Mouse (Mus musculus) bone marrow, adult 2 months (tissue): ENCODE data around the gene Ptn. TPM values are rescaled to one million over a fixed set of nuclear protein-coding genes. Genes with fewer than 3 reads are reported as not detected.

Experiments used
- H3K27ac ChIP-seq: fragments of 200-500 bp; 2 replicates; pipeline ENCODE4 v1.5.1; 2012; ENCODE audit warnings: low read depth, mild to moderate bottlenecking, control low read depth, inconsistent platforms, low read length; ENCODE audit not compliant: control insufficient read depth, poor library complexity, insufficient read depth
- H3K4me1 ChIP-seq: fragments of 200-500 bp; 2 replicates; pipeline ENCODE4 v1.6.1; 2011; ENCODE audit warnings: low read length; ENCODE audit not compliant: control insufficient read depth, insufficient read depth
- H3K4me3 ChIP-seq: fragments of 200-500 bp; replicated peaks from 2 replicates; pipeline ENCODE3; 2011; ENCODE audit warnings: mild to moderate bottlenecking, low read depth, low read length, control low read depth; ENCODE audit not compliant: control insufficient read depth
- CTCF ChIP-seq: fragments of 200-500 bp; IDR thresholded peaks from 2 replicates; pipeline ENCODE4 v1.5.1; 2011; ENCODE audit warnings: low read length, control low read depth; ENCODE audit not compliant: control insufficient read depth, insufficient read depth
- POLR2A ChIP-seq: fragments of 200-500 bp; IDR thresholded peaks from 2 replicates; pipeline ENCODE4 v1.6.1; 2011; ENCODE audit warnings: low read depth, mild to moderate bottlenecking, control low read depth, low read length, borderline replicate concordance; ENCODE audit not compliant: control insufficient read depth
- WGBS: fragments of 180-500 bp; shearing (Covaris S2); methylation state at CpG from one replicate; pipeline ENCODE4 v1.1.7; 2018; 5-methylcytosine and 5-hydroxymethylcytosine counted together
- polyA plus RNA-seq: library from polyadenylated mRNA; stranded (reverse); fragments of >200 nt; gene quantifications from 2 replicates; pipeline ENCODE4 v1.2.4, GENCODE M21; 2011; ENCODE audit warnings: low replicate concordance; ENCODE audit not compliant: missing spikeins, insufficient read depth, insufficient read length

The Ptn gene
- polyA plus RNA-seq, 1 experiment: 23.8 TPM

DNA sequence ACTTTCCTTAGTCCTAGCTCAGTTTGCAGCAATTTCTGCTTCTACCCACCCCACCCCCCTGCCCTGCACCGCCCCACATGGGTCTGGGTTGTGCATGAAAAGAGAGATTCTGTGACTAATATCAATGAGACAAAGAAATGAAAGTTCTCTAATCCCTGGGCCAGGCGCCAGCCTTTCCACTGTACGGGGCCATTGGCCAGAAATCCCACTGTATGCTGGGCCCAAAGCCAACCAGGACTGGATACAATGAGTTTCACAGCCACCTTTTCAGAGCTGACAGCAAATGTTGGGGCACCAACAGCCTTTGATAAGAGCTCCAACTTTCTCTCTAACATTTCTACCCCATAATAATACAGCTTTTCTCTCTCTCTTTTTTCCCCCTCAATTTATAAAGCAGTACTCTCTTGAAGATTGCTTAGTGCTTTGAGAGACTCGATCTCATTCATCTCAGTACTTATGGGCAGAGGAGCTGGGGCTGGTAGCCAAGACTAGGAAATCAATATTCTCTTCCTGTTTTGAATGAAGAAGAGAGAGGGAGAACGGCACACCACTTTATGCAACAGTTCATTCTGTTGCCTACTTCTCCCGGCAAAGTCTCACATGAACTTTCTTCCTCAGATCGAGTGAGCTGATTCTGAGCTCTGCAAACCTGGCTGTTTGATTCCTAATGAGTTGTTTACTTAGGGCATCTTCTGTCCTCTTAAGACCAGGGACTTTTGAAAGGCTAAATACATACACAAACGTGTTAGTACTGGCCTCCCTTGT, 9.2 kb upstream of the Ptn start:
- Histone ChIP-seq H3K4me3 (no peak overlapping the region), H3K4me1 (no peaks in the 10 kb centered on the region), H3K27ac (no peak overlapping the region)
- 55% methylated on average over 8 of the region's 8 CpGs for WGBS
- no peak for TF ChIP-seq POLR2A
- TF ChIP-seq CTCF: no peak

GRCm38 (mm10) chr6:36818281-36819018, 8.4 kb upstream of the Ptn start:
- no peak for TF ChIP-seq POLR2A
- no peak for TF ChIP-seq CTCF
- H3K27ac ChIP-seq: no peak overlapping the region
- H3K4me1 ChIP-seq: no peaks in the 10 kb centered on the region
- H3K4me3 ChIP-seq: no peak overlapping the region
- WGBS: 73% methylated on average over 4 of the region's 4 CpGs

GRCm38 (mm10) chr6:36816666-36817065, 6.6 kb upstream of the Ptn start:
- Histone ChIP-seq H3K4me3 (no peak overlapping the region), H3K4me1 (no peaks in the 10 kb centered on the region), H3K27ac (no peak overlapping the region)
- TF ChIP-seq POLR2A (no peak), CTCF (no peak)
- WGBS: 86% methylated on average over 3 of the region's 3 CpGs

GRCm38 (mm10) chr6:36815992-36816391, 6.0 kb upstream of the Ptn start:
- no peak overlapping the region for H3K4me3 ChIP-seq
- 58% methylated on average over 2 of the region's 2 CpGs for WGBS
- no peak overlapping the region for H3K27ac ChIP-seq
- TF ChIP-seq POLR2A: no peak
- no peak for TF ChIP-seq CTCF
- H3K4me1 ChIP-seq: no peaks in the 10 kb centered on the region

GRCm38 (mm10) chr6:36812666-36813515, 2.9 kb upstream of the Ptn start:
- 67% methylated on average over 7 of the region's 7 CpGs for WGBS
- Histone ChIP-seq H3K27ac (no peak overlapping the region), H3K4me3 (no peak overlapping the region), H3K4me1 (no peaks in the 10 kb centered on the region)
- TF ChIP-seq POLR2A: no peak
- no peak for TF ChIP-seq CTCF

GRCm38 (mm10) chr6:36810448-36810847, 428 bp upstream of the Ptn start:
- TF ChIP-seq CTCF (no peak), POLR2A (no peak)
- Histone ChIP-seq H3K4me3 (no peak overlapping the region), H3K4me1 (no peaks in the 10 kb centered on the region), H3K27ac (no peak overlapping the region)
- 32% methylated on average over 5 of the region's 5 CpGs for WGBS

DNA sequence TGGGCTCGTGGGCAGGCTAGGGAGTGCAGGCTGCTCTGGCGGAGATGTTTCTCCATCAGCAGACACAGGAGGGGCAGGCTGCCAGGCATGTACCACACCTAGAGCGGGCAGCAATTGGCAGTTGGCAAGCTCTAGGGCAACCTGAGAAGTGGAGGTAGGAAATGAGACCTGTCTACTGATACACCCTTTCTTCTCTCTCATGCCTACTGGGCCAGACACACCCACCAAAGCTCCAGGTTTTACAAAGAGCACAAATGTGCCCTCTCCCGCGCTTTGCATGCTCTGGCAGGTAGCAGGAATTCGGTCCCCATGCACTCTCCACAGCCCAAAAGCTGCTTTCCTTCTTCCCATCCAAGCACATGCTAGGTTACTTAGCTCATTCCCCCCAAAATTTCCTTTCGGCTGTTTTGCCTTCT, 701 bp downstream of the Ptn start:
- TF ChIP-seq POLR2A (no peak), CTCF (no peak)
- Histone ChIP-seq H3K27ac (no peak overlapping the region), H3K4me3 (no peak overlapping the region), H3K4me1 (no peaks in the 10 kb centered on the region)
- WGBS: 58% methylated on average over 7 of the region's 7 CpGs
